Mouse (Mus musculus): Measurements from ENCODE around the gene Arhgap45.

Arhgap45 gene

DNA sequence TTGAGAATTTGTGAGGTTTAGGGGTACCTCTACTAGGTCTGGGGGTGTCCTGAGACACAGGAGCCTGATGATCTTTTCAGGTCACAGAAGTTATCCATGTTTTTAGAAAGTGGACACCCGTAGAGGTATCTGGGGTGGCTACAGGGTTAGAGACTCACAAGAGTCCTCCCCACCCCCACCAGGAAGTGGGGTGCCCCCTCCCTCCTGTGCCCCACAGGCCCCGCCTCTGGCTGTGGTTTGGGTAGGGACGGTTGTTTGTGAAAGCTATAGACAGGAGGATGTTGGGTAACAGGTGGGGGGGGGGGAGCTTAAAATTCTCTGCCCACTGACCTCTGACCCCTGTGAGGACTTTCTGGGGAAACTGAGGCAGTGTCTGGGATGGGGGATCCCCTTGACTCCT is 908 bp downstream of the Arhgap45 start:
- peak; percentile 95 for DNase-seq

- peak; percentile 70 for DNase-seq
These were observed 1.3 kb downstream of the Arhgap45 start for GRCm38 (mm10) chr10:80017771-80018170.

GRCm38 (mm10) chr10:80018739-80019297 is 2.4 kb downstream of the Arhgap45 start:
- DNase-seq: peak; percentile 68

DNA sequence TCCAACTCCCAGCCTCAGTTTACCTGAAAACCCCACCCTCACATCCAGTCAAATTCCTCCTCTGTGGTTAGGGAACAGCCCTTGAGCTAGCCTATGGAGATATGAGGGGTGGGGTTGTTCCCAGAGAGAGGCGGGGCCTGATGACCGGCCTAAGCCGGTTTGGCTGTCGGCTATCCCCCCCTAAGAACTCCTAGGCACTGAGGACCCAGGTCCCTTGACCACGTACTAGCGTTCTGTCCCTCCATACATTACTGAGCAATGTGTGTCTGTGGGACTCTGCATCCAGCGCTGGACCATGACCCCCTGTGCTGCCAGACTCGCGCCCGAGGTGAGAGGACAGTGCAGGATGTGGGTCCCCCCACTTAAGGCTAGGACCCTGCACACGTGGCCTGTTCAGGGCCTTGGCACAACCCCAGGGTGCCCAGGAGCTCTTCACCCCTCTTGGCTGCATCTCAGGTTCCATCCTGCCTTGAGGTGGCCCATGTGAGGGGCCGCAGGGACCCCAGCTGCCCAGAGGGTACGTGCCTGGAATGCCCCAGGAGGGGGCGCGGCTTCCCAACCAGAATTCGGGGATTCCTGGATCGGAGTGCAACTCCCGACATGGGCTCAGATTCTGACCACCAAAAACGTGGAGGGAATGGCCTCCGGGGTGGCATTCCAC is 3.1 kb downstream of the Arhgap45 start:
- DNase-seq: no peak

DNA sequence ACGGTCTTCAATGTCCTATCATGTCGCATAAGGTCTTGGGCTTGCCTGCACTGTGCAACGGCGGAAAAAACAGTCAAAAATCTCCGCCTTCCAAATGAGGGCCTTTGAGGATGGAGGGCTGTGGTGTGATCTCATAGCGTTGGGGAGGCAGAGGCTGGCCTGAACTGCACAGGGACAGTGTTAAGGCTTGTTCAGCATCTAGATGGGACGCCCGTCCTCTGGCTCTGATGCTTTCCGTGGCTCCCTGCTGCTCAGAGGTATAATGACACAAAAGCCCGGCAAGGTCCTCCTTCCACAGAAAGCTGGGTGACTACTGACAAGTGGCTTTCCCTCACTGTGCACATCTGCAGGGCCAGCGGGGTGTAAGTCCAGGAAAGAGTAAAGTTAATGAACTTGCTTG is 3.7 kb downstream of the Arhgap45 start:
- DNase-seq: no peak

DNA sequence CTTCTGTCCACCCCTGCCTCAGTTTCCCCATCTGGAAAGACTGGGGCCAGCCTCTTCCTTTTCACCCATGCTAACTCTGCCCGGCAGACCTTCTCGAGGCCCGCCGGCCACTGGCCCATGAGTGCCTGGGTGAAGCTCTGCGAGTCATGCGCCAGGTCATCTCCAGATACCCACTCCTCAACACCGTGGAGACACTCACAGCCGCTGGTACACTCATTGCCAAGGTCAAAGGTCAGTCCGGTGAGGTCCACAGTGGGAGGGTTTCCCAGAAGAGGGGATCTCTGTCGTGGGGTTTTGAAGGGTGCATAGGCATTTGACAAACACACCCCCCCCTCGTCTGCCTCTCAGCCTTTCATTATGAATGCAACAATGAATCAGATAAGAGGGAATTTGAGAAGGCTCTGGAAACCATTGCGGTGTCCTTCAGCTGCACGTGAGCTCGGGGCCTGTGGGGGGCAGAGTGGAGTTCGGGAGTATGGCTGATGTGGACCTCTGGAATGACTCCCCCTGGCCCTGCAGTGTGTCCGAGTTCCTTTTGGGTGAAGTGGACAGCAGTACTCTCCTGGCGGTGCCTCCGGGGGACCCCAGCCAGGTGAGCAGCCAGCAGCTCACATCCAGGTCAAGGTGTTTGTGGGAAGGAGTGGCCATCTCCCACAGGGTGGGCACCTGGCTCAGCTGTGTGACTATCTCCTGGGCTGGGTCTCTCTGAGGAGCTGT is 4.3 kb downstream of the Arhgap45 start:
- DNase-seq: peak; percentile 50

DNA sequence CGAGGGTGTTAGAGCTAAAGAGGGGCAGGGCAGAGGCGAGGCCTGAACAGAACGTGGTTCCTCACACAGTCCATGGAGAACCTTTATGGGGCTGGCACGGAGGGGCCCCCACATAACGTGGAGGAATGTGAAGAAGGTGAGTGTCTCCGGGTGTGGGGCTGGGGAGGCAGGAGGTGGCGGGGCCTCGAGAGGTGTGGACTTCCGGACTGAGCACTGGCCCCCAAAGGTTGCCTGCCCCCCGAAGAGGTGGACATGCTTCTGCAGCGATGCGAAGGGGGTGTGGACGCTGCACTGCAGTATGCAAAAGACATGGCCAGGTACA is 4.8 kb downstream of the Arhgap45 start:
- peak; percentile 44 for DNase-seq

- peak; percentile 60 for DNase-seq
These were observed 5.7 kb downstream of the Arhgap45 start for GRCm38 (mm10) chr10:80022164-80022563.

- no peak for DNase-seq
These were observed 6.4 kb downstream of the Arhgap45 start for GRCm38 (mm10) chr10:80022806-80023205.

DNA sequence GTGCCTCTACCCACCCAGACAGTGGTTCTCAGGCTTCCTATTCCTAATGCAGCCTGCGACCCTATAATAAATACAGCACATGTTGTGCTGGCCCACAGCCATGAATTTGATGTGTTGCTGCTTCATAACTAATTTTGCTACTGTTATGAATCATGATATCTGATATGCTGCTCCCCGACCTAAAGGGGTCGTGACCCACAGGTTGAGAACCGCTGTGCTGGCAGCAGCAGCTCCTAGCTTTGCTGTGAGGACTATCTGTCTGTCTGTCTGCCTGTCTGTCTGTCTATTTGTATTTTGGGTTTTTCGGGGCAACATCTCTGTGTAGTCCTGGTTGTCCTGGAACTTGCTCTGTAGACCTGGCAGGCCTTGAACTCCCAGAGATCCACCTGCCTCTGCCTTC is 7.3 kb downstream of the Arhgap45 start:
- DNase-seq: no peak

GRCm38 (mm10) chr10:80024229-80025043 is 8.0 kb downstream of the Arhgap45 start:
- peak; percentile 76 for DNase-seq

- peak; percentile 63 for DNase-seq
These were observed 8.5 kb downstream of the Arhgap45 start for GRCm38 (mm10) chr10:80025044-80025347.

DNA sequence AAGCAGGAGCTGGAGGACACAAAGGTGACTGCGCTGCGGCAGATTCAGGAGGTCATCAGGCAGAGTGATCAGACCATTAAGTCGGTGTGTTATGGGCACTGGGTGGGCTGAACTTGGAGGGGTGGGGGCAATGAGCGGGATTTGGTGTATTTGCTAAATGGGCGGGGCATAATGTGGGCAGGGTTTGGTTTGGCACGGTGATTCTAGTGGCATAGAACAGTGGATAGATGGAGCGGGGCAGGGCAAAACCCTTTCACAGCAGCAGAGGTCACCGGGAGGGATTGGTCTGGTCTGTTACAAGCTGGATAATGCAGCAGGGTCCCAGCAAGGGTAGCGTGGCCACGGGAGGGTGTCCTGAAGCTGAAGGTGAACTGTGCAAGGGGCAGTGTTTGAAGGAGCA is 9.0 kb downstream of the Arhgap45 start:
- DNase-seq: no peak

DNA sequence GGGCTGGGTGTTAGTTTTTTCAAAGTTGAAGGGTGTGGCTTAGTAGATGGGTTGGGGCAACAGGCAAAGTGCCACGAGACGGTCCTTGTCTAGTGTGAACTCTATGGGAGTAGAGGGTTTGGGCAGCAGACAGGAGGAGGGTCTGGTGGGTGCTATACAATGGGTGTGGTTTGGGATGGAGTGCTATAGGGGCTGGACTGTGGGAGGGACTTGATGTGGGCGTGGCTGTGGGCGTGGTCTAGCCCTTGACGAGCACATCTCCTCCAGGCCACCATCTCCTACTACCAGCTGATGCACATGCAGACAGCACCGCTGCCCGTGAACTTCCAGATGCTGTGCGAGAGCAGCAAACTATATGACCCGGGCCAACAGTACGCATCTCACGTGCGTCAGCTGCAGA is 9.4 kb downstream of the Arhgap45 start:
- peak; percentile 79 for DNase-seq

- no peak for DNase-seq
These were observed 11.4 kb downstream of the Arhgap45 start for GRCm38 (mm10) chr10:80027681-80028520.

- DNase-seq: no peak
These were observed 12.0 kb downstream of the Arhgap45 start for GRCm38 (mm10) chr10:80028521-80028846.

GRCm38 (mm10) chr10:80030191-80030590 is 13.7 kb downstream of the Arhgap45 start:
- no peak for DNase-seq

GRCm38 (mm10) chr10:80030736-80031135 is 14.3 kb downstream of the Arhgap45 start:
- no peak for DNase-seq

DNA sequence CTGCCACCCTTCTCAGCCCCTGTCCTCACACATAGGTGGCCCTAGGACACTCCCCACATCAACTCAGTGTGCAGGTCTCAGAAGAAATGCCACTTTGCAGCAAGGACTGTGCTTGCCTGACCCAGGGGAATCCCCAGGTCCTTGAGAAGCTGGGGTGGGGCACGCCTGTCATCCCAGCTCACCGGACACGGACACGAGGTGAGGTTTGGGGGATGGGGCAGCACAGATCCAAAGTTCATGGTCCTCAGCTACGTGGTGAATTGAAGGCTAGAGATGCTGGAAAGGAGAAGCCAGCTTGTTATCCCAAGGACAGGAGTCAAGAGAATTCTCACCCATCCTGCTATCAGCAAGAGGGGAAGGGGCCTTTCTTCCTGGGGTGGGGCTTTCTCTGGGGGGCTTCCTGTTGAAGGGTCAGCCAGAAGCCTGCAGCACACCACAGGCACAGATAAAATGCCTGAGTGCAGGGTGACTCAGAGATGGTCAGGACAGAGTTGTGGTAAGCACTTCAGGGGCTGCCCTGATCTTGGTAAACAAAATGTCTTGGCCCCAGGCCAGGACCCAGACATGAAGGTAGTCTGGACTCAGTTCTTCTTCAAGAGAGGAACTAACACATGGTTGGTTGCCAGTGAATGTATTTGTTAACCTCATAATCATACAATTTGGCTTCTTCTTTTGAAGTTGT is 16.5 kb downstream of the Arhgap45 start:
- no peak for DNase-seq

GRCm38 (mm10) chr10:80033511-80034391 is 17.3 kb downstream of the Arhgap45 start:
- DNase-seq: peak; percentile 38

DNA sequence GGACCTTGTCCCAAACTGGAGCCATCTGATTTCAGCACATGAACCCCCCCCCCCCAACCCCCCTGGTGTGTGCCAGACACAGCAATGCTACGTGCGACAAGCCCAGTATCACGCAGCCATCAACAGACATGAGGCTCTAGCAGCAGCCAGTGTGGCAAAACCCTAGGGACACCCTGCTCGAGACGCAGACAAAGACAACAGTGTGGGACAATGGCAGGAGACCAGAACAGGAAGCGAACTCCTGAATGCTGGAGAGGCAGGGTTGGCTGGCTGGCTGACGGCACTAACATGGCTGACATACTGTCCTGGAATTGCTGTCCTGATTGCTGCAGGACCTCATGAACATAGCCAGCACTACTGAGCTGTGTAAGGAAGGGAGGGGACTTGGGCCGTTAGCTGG is 18.7 kb downstream of the Arhgap45 start:
- DNase-seq: peak; percentile 8
